Mouse (Mus musculus) pancreas, adult 10 weeks (tissue): ENCODE data around the gene Lurap1. TPM values are rescaled to one million over a fixed set of nuclear protein-coding genes. Genes with fewer than 3 reads are reported as not detected.

Experiments
- polyA plus RNA-seq: library from polyadenylated mRNA; stranded (reverse); fragments of 350-450 nt; fragmentation: Illumina TruSeq; extraction: RNeasy Lipid Tissue Mini Kit (QIAGEN cat#74804); gene quantifications from one replicate; pipeline ENCODE4 v1.2.3, GENCODE M21; 2015; ENCODE audit warnings: low read depth, low replicate concordance; ENCODE audit not compliant: insufficient read depth

Lurap1 gene
- 2.0 TPM for polyA plus RNA-seq

GRCm38 (mm10) chr4:116151238-116151637 is at the start of gene Lurap1:
Lurap1 (minus strand) TSS chr4:116151338.

GRCm38 (mm10) chr4:116173072-116173471 is 21.9 kb upstream of the Lurap1 start, which contains the start of the genes 1700042G07Rik and Gm49337:
1700042G07Rik (plus strand) TSS chr4:116173372.
Gm49337 (plus strand) TSS chr4:116173384.

GRCm38 (mm10) chr4:116167404-116167803 is 16.3 kb upstream of the Lurap1 start, which contains the start of gene Tspan1:
Tspan1 (minus strand) TSS chr4:116167601.

GRCm38 (mm10) chr4:116123602-116124519 is 27.3 kb downstream of the Lurap1 start, which contains the start of the genes Rad54l and Pomgnt1:
Rad54l (minus strand) TSS chr4:116123690.
Pomgnt1 (plus strand) TSS chr4:116123840.

Other genes with a start within 250 kb of the Lurap1 start
- not detected for gene Dmbx1, start 211.4 kb downstream of the Lurap1 start, polyA plus RNA-seq
- gene Faah, start 133.4 kb downstream of the Lurap1 start, polyA plus RNA-seq: 6.7 TPM
- gene Nsun4, start 97.5 kb downstream of the Lurap1 start, polyA plus RNA-seq: 3.8 TPM
- gene Uqcrh, start 76.3 kb downstream of the Lurap1 start, polyA plus RNA-seq: 206 TPM
- gene Lrrc41, start 76.1 kb downstream of the Lurap1 start, polyA plus RNA-seq: 7.6 TPM
- not detected for gene Rad54l, start 27.6 kb downstream of the Lurap1 start, polyA plus RNA-seq
- 20.5 TPM for gene Pomgnt1, start 27.5 kb downstream of the Lurap1 start, polyA plus RNA-seq
- gene Tspan1, start 16.3 kb upstream of the Lurap1 start, polyA plus RNA-seq: 0.89 TPM
- not detected for gene 1700042G07Rik, start 22.0 kb upstream of the Lurap1 start, polyA plus RNA-seq
- not detected for gene Gm49337, start 22.0 kb upstream of the Lurap1 start, polyA plus RNA-seq
- gene Pik3r3, start 70.3 kb upstream of the Lurap1 start, polyA plus RNA-seq: 3.6 TPM